Mouse (Mus musculus) layer of hippocampus, postnatal 25 days (tissue): ENCODE results near the gene Gm21708. TPM values are rescaled to one million over a fixed set of nuclear protein-coding genes. Genes with fewer than 3 reads are reported as not detected.
"Not testable (repeated sequence)": the region's sequence is repeated elsewhere in the genome, so short reads cannot be mapped to it uniquely, and the experiment has no call there.

Source experiments
- DNase-seq, 2 experiments: peaks; one replicate each; pipeline ENCODE4 v3.0.0; 2022; ENCODE audit warnings: mixed read lengths in 2 of 2, low spot score in 1 of 2; ENCODE audit errors: extremely low spot score in 1 of 2
- total RNA-seq, 2 experiments: library from RNA; stranded (reverse); gene quantifications; 2 replicates each; pipeline ENCODE4 v1.2.3; 2021

The Gm21708 gene
- total RNA-seq = not detected

DNA sequence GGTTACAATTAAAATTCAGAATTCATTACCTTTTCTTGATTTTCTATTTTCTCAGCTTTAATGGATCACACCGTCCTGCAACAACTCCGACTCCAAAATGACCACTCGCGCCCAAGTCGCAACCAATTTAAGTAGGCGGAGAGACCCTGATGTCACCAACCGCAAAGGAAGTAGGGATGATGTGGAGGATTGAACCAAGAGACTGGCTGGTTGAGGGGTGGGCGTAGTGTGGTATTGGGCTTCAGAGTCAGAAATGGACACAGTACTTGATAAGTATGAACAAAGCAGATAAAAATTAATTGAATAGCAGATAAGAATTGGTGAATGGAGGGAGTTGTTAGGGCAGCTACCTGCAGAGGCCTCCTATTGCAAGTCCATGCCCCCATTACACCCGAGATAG lies at the start of gene Gm21708, which contains the start of gene Gm21704:
Gene Gm21708, minus strand, starts transcription at position 101 of the 400 bp plus-strand sequence.
Gene Gm21704, minus strand, starts transcription at position 101 of the 400 bp plus-strand sequence.
- DNase-seq = not testable (repeated sequence)

Other genes with a start within 250 kb of the Gm21708 start
- gene Gm21677, start 103.7 kb downstream of the Gm21708 start, total RNA-seq = not detected
- gene Gm21693, start 64.8 kb downstream of the Gm21708 start, total RNA-seq = not detected
- not detected for gene Gm21704, start within 50 bp of the Gm21708 start, total RNA-seq